Mouse (Mus musculus) brain, adult 2 months (tissue): ENCODE measurements around the gene Cep72.
"Not testable (repeated sequence)": the region's sequence is repeated elsewhere in the genome, so short reads cannot be mapped to it uniquely, and the experiment has no call there.

Source experiments
- DNase-seq: peaks from one replicate; pipeline ENCODE4 v3.0.0; 2011; ENCODE audit warnings: low read depth, low spot score

Gene Cep72

GRCm38 (mm10) chr13:74061613-74062377 lies at the start of gene Cep72:
Gene Cep72, minus strand, starts transcription at chr13:74062299.
- peak; percentile 84 for DNase-seq

- no peak for DNase-seq
These were observed 45.3 kb upstream of the Cep72 start for GRCm38 (mm10) chr13:74107410-74107809.

GRCm38 (mm10) chr13:74104417-74104816 lies 42.3 kb upstream of the Cep72 start:
- DNase-seq = no peak

GRCm38 (mm10) chr13:74102831-74103582 lies 40.9 kb upstream of the Cep72 start:
- DNase-seq = peak; percentile 76

- no peak for DNase-seq
These were observed 40.2 kb upstream of the Cep72 start for GRCm38 (mm10) chr13:74102108-74102830.

- DNase-seq = no peak
These were observed 36.8 kb upstream of the Cep72 start for GRCm38 (mm10) chr13:74098913-74099312.

GRCm38 (mm10) chr13:74096715-74097363 lies 34.7 kb upstream of the Cep72 start:
- DNase-seq = peak; percentile 84

- no peak for DNase-seq
These were observed 33.8 kb upstream of the Cep72 start for GRCm38 (mm10) chr13:74095936-74096335.

- DNase-seq = no peak
These were observed 28.2 kb upstream of the Cep72 start for GRCm38 (mm10) chr13:74090265-74090664.

- no peak for DNase-seq
These were observed 11.3 kb upstream of the Cep72 start for GRCm38 (mm10) chr13:74073369-74073768.

- no peak for DNase-seq
These were observed 9.6 kb upstream of the Cep72 start for GRCm38 (mm10) chr13:74071714-74072113.

GRCm38 (mm10) chr13:74071244-74071643 lies 9.1 kb upstream of the Cep72 start:
- DNase-seq = not testable (repeated sequence)

- DNase-seq = no peak
These were observed 4.5 kb upstream of the Cep72 start for GRCm38 (mm10) chr13:74066576-74066975.

GRCm38 (mm10) chr13:74063340-74064050 lies 1.4 kb upstream of the Cep72 start:
- DNase-seq = no peak

- no peak for DNase-seq
These were observed 454 bp upstream of the Cep72 start for GRCm38 (mm10) chr13:74062378-74063128.

- peak; percentile 34 for DNase-seq
These were observed 4.0 kb downstream of the Cep72 start for GRCm38 (mm10) chr13:74058081-74058480.

GRCm38 (mm10) chr13:74056194-74056593 lies 5.9 kb downstream of the Cep72 start:
- no peak for DNase-seq

GRCm38 (mm10) chr13:74039926-74040325 lies 22.2 kb downstream of the Cep72 start:
- DNase-seq = no peak

- DNase-seq = no peak
These were observed 26.3 kb downstream of the Cep72 start for GRCm38 (mm10) chr13:74035776-74036175.

GRCm38 (mm10) chr13:74034756-74035155 lies 27.3 kb downstream of the Cep72 start:
- peak; percentile 43 for DNase-seq
